Comparison of ENCODE assay signal across 18 mouse cellular contexts in the genomic region with DNA sequence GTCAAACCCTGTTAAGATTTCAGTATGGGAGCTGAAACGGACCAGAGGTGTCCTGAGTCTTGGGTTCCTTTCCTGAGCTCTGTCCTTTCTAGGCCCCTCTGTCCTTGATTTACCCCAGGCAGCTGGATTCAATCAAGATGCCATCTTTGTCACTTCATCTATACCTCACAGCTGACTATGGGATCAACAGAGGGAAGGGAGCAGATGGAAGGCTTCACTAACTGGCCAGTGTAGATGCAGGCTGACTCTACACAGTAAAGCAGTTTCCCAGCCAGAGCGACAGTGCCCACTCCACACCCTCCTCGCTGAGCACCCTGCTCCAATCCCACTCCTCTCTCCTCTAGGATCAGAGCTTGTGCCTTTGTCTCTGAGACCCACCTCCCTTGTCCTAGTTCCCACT.
DNase-seq lines count a peak whose midpoint lies in the region; ATAC-seq lines count a peak whose summit lies in the region.
"Had no signal": no experiment of that assay in that cellular context is flagged by ENCODE, and none has a peak within 500 bp of the region (broad histone marks: within the 10 kb centered on the region; RNA-seq: fewer than 3 reads in every experiment).

No protein-coding gene starts in this region.

- no peaks in the 10 kb centered on the region for H3K9me3 ChIP-seq in lung, embryonic 15.5 days
- H3K9me3 ChIP-seq in lung, embryonic 16.5 days (ENCODE audit: control insufficient read depth, low read length) = no peaks in the 10 kb centered on the region
- H3K9me3 ChIP-seq: embryonic facial prominence, embryonic 13.5 days; forebrain, embryonic 12.5 days; heart, embryonic 13.5 days; hindbrain, embryonic 12.5 days had no signal

- H3K4me1 ChIP-seq in lung, embryonic 15.5 days = peaks cover 14% of the 10 kb centered on the region; the same call in 1 of the 2 replicates
- peaks cover 2% of the 10 kb centered on the region for H3K4me1 ChIP-seq in lung, embryonic 16.5 days (replicated peaks; ENCODE audit: control insufficient read depth, insufficient read depth, low read length)
- H3K4me1 ChIP-seq: forebrain, embryonic 12.5 days; hindbrain, embryonic 12.5 days had no signal

- no peak overlapping the region for H3K9ac ChIP-seq in lung, embryonic 15.5 days
- no peak overlapping the region for H3K9ac ChIP-seq in lung, embryonic 16.5 days (ENCODE audit: low read length)
- H3K9ac ChIP-seq: embryonic facial prominence, embryonic 13.5 days; forebrain, embryonic 12.5 days; heart, embryonic 13.5 days; hindbrain, embryonic 12.5 days had no signal

- no peak for DNase-seq in lung, adult 18-20 months
- peak; percentile 26 for DNase-seq in lung, postnatal 25 days (ENCODE audit: low spot score)
- DNase-seq in left cerebral cortex, postnatal 10 days (ENCODE audit: extremely low spot score in 1 of 2, low spot score in 2 of 2) = no peak
- no peak for DNase-seq in cerebellum, adult 11 months
- DNase-seq in T-cell, adult 2 months (ENCODE audit: low spot score) = no peak
- DNase-seq: adrenal gland, adult 8-10 months; adrenal gland, postnatal 36 days; cerebellum, adult 8-10 months; cerebellum, postnatal 14 days; gastrocnemius, adult 2 months; gastrocnemius, postnatal 25 days; heart, postnatal 4 days had no signal

- intact Hi-C loops in left cerebral cortex, postnatal 10 days (cut with DNase I) = no loop called here

- no peaks in the 10 kb centered on the region for H3K27me3 ChIP-seq in lung, embryonic 15.5 days
- no peaks in the 10 kb centered on the region for H3K27me3 ChIP-seq in lung, embryonic 16.5 days (ENCODE audit: control insufficient read depth, insufficient read depth, low read depth, low read length)
- H3K27me3 ChIP-seq: embryonic facial prominence, embryonic 13.5 days; forebrain, embryonic 12.5 days; heart, embryonic 13.5 days; hindbrain, embryonic 12.5 days had no signal

- H3K4me2 ChIP-seq in lung, embryonic 15.5 days = no peak overlapping the region
- no peak overlapping the region for H3K4me2 ChIP-seq in lung, embryonic 16.5 days (ENCODE audit: low read depth, low read length)
- H3K4me2 ChIP-seq: embryonic facial prominence, embryonic 13.5 days; forebrain, embryonic 12.5 days; heart, embryonic 13.5 days; hindbrain, embryonic 12.5 days had no signal

- no peaks in the 10 kb centered on the region for H3K36me3 ChIP-seq in lung, embryonic 15.5 days
- no peaks in the 10 kb centered on the region for H3K36me3 ChIP-seq in lung, embryonic 16.5 days (ENCODE audit: control insufficient read depth, insufficient read depth, low read length)
- H3K36me3 ChIP-seq: forebrain, embryonic 12.5 days; hindbrain, embryonic 12.5 days had no signal

- H3K27ac ChIP-seq in lung, embryonic 15.5 days = no peak overlapping the region
- no peak overlapping the region for H3K27ac ChIP-seq in lung, embryonic 16.5 days (ENCODE audit: low read length)
- H3K27ac ChIP-seq: embryonic facial prominence, embryonic 13.5 days; forebrain, embryonic 12.5 days; heart, embryonic 13.5 days; hindbrain, embryonic 12.5 days had no signal

- WGBS in lung, embryonic 15.5 days = 45% methylated on average over 3 of the region's 3 CpGs
- 38% methylated on average over 3 of the region's 3 CpGs for WGBS in lung, embryonic 16.5 days

- ATAC-seq in lung, embryonic 15.5 days (ENCODE audit: borderline replicate concordance, extremely low read depth, low FRiP score, low TSS enrichment) = peak; percentile 83; the same call in 1 of the 2 replicates
- ATAC-seq in lung, embryonic 16.5 days (ENCODE audit: low read depth) = peak; percentile 93

- no peak overlapping the region for H3K4me3 ChIP-seq in lung, embryonic 15.5 days
- no peak overlapping the region for H3K4me3 ChIP-seq in lung, embryonic 16.5 days (ENCODE audit: low read length)
- H3K4me3 ChIP-seq: embryonic facial prominence, embryonic 13.5 days; forebrain, embryonic 12.5 days; gastrocnemius, adult 2 months; heart, embryonic 13.5 days; hindbrain, embryonic 12.5 days had no signal
